Mouse (Mus musculus): Measurements from ENCODE around the gene Gm3248.
"Not testable (repeated sequence)": the region's sequence is repeated elsewhere in the genome, so short reads cannot be mapped to it uniquely, and the experiment has no call there.

The Gm3248 gene

DNA sequence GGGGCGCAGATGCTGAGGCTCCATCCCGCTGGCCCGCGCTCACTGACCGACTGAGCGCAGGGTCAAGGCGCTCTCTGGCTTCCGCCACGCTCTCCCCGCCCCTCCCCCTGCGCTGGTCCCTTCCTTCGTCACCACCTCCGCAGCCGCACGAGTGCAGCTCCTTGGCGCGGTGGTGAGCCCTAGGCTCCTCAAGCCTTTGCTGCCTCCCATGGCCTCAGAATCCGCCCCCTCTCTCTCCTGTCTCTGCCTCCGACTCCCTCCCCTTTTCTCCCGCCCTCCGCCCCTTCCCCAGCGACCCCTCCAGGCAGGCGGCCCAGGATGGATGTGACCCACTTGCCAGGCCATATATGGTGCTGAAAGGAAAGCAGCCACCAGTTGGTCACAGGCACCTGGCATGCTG is at the start of gene Gm3248:
TSS of gene Gm3248 (minus strand) at position 111 of the 400 bp plus-strand sequence.
- not testable (repeated sequence) for DNase-seq (ENCODE audit: low read depth, low spot score)

- not testable (repeated sequence) for DNase-seq (ENCODE audit: low read depth, low spot score)
These were observed 25.6 kb upstream of the Gm3248 start for GRCm38 (mm10) chr14:5987136-5987535.

DNA sequence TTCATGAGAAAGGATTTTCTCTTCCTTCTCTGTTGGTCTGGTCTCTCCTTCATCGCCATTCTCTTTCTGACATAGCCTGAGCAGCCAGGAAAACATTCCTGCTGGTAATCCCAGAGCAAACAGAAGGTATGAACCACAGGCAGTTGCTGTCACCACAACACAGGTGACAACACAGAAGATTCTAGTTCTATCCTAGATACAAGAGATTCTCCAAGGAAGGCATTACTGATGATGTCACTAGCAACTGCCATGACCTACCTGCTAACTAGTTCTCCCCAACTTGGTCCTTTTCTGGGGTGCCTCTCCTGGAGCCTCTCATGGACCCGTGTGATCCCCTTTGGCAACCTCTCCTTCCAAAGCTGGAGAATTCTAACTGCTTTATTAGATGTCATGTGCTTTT is 17.5 kb upstream of the Gm3248 start, which contains the start of gene Gm3453:
TSS of gene Gm3453 (minus strand) at position 101 of the 400 bp plus-strand sequence.
- not testable (repeated sequence) for DNase-seq (ENCODE audit: low read depth, low spot score)

GRCm38 (mm10) chr14:5962441-5962840 is 896 bp upstream of the Gm3248 start:
- not testable (repeated sequence) for DNase-seq (ENCODE audit: low read depth, low spot score)

- not testable (repeated sequence) for DNase-seq (ENCODE audit: low read depth, low spot score)
These were observed 443 bp downstream of the Gm3248 start for GRCm38 (mm10) chr14:5961102-5961501.

DNA sequence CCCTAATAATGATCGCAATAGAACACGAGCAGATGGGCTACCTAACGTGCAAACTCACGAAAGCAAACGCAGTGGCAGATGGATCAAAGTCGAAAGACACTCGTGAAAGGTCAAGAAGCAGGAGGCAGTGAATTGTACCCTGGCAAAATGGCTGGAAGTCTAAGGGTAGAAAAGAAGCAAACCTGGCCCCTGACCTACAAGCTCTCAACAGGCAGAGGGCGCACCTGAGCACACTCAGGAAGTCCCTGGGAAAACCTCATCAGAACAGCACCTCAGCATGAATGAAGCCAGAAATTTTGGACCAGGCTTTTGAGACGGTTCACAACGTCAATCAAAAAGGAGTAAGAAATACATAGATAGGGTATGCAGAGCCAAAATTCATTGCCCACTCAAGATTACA is 1.1 kb downstream of the Gm3248 start:
- DNase-seq (ENCODE audit: low read depth, low spot score), result not testable (repeated sequence)

GRCm38 (mm10) chr14:5923276-5923675 is 38.3 kb downstream of the Gm3248 start:
- not testable (repeated sequence) for DNase-seq (ENCODE audit: low read depth, low spot score)

DNA sequence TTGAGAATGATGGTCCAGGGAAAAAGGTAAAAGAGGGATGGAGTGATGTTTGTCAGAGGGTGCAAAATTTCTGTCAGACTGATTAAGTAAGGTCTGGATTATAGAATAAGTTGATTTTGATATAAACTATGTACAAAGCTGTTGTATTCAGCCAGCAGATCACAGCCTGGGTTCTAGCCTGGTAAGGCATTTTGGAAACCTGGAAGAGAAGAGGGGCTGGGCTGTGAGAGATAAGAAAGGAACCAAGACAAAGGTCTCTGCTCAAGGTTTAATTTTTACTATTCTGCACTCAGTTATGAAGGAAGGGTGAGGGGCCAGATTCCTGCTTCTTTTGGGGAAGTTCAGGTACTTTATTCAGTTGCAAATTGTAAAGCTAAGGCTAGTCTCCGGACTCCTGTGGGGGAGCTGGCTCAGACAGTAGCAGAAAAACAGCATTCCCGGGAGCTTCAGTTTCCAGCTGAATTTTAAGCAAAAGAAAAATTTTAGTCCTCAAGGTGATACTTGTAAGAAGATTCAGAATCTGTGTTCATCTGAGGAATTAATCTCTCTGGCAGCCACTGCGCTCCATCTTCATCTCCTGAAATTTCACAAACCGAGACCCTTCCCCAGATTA is 43.1 kb downstream of the Gm3248 start:
- DNase-seq (ENCODE audit: low read depth, low spot score), result not testable (repeated sequence)

DNA sequence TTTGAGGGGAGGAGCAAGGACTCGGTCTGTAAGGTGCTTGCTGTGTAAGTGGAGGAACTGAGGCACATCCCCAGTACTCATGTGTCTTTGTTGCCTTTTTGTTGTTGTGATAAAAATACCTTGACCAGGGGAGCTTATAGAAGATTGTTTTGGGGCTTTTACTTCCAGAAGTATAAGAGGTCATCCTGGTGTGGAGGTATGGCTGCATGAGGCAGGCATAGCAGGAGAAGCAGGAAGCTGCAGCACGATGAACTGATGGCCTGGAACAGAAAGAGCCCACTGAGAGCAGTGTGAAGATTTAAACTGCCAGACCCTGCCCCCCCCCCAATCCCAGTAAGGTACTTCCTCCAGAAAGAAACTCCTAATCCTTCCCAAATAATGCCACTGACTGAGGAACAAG is 47.8 kb downstream of the Gm3248 start:
- not testable (repeated sequence) for DNase-seq (ENCODE audit: low read depth, low spot score)

Data from retina, adult 2 months (tissue).